Mouse (Mus musculus): ENCODE measurements around the gene Iqcj. TPM values are rescaled to one million over a fixed set of nuclear protein-coding genes. Genes with fewer than 3 reads are reported as not detected.

Gene Iqcj
- polyA plus RNA-seq, 1 experiment from 2014 or later = not detected

- Histone ChIP-seq H3K4me2 (no peak overlapping the region), H3K4me3 (ENCODE audit: low read depth, low read length) (no peak overlapping the region), H3K36me3 (ENCODE audit: control insufficient read depth, insufficient read depth, low read length) (no peaks in the 10 kb centered on the region)
Observed at GRCm38 (mm10) chr3:67892768-67893167, 748 bp downstream of the Iqcj start.

GRCm38 (mm10) chr3:67902517-67902916 lies 10.5 kb downstream of the Iqcj start:
- Histone ChIP-seq H3K4me3 (ENCODE audit: low read depth, low read length) (no peak overlapping the region), H3K27ac (ENCODE audit: low read depth, low read length) (no peak overlapping the region), H3K27me3 (ENCODE audit: control insufficient read depth, insufficient read depth, low read length) (no peaks in the 10 kb centered on the region), H3K4me2 (no peak overlapping the region), H3K4me1 (ENCODE audit: control insufficient read depth, insufficient read depth, low read length) (no peaks in the 10 kb centered on the region), H3K9ac (ENCODE audit: low read depth, low read length) (no peak overlapping the region), H3K36me3 (ENCODE audit: control insufficient read depth, insufficient read depth, low read length) (no peaks in the 10 kb centered on the region), H3K9me3 (replicated peaks; ENCODE audit: control insufficient read depth, low read length) (no peaks in the 10 kb centered on the region)
- WGBS (ENCODE audit: insufficient replicate concordance) = 81% methylated on average over 4 of the region's 4 CpGs
- no peak for ATAC-seq (replicated peaks; ENCODE audit: insufficient number of reproducible peaks, low FRiP score, low TSS enrichment)

More at GRCm38 (mm10) chr3:67892768-67893167, 748 bp downstream of the Iqcj start:
- no peaks in the 10 kb centered on the region for H3K27me3 ChIP-seq (ENCODE audit: control insufficient read depth, insufficient read depth, low read length)
- no peak overlapping the region for H3K27ac ChIP-seq (ENCODE audit: low read depth, low read length)
- H3K9me3 ChIP-seq (replicated peaks; ENCODE audit: control insufficient read depth, low read length) = no peaks in the 10 kb centered on the region
- no peak overlapping the region for H3K9ac ChIP-seq (ENCODE audit: low read depth, low read length)
- ATAC-seq (replicated peaks; ENCODE audit: insufficient number of reproducible peaks, low FRiP score, low TSS enrichment) = no peak
- H3K4me1 ChIP-seq (ENCODE audit: control insufficient read depth, insufficient read depth, low read length) = no peaks in the 10 kb centered on the region
- WGBS (ENCODE audit: insufficient replicate concordance) = 84% methylated on average over 10 of the region's 10 CpGs

GRCm38 (mm10) chr3:67908586-67908985 lies 16.6 kb downstream of the Iqcj start:
- H3K4me3 ChIP-seq (ENCODE audit: low read depth, low read length) = no peak overlapping the region
- H3K27ac ChIP-seq (ENCODE audit: low read depth, low read length) = no peak overlapping the region
- 83% methylated on average over 2 of the region's 2 CpGs for WGBS (ENCODE audit: insufficient replicate concordance)
- no peaks in the 10 kb centered on the region for H3K4me1 ChIP-seq (ENCODE audit: control insufficient read depth, insufficient read depth, low read length)
- no peaks in the 10 kb centered on the region for H3K27me3 ChIP-seq (ENCODE audit: control insufficient read depth, insufficient read depth, low read length)
- H3K36me3 ChIP-seq (ENCODE audit: control insufficient read depth, insufficient read depth, low read length) = no peaks in the 10 kb centered on the region
- ATAC-seq (replicated peaks; ENCODE audit: insufficient number of reproducible peaks, low FRiP score, low TSS enrichment) = no peak
- no peaks in the 10 kb centered on the region for H3K9me3 ChIP-seq (replicated peaks; ENCODE audit: control insufficient read depth, low read length)
- no peak overlapping the region for H3K4me2 ChIP-seq
- no peak overlapping the region for H3K9ac ChIP-seq (ENCODE audit: low read depth, low read length)

DNA sequence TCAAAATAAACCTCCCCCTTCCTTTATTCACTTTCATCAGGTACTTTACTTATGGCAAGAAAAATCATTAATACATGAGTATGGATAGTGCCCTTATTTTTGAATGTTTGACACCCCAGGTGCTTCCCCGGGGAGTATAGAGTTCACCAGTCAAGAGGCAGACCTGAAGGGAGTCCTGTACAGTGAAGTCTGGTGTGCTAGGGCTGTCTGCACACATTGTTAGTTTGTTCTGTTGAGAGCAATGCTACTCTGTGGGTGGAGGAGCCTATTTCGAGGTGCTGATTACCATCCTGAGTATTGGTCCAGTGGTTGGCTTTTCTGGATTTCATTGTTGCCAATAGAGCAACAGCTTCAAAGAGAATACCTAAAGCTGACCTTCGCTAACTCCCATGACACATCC lies 26.1 kb downstream of the Iqcj start:
- ATAC-seq (replicated peaks; ENCODE audit: insufficient number of reproducible peaks, low FRiP score, low TSS enrichment) = no peak
- H3K4me1 ChIP-seq (ENCODE audit: control insufficient read depth, insufficient read depth, low read length) = no peaks in the 10 kb centered on the region
- no peak overlapping the region for H3K9ac ChIP-seq (ENCODE audit: low read depth, low read length)
- no peaks in the 10 kb centered on the region for H3K9me3 ChIP-seq (replicated peaks; ENCODE audit: control insufficient read depth, low read length)
- H3K4me2 ChIP-seq = no peak overlapping the region
- no peak overlapping the region for H3K27ac ChIP-seq (ENCODE audit: low read depth, low read length)
- WGBS (ENCODE audit: insufficient replicate concordance) = 72% methylated on average over 3 of the region's 3 CpGs
- H3K36me3 ChIP-seq (ENCODE audit: control insufficient read depth, insufficient read depth, low read length) = no peaks in the 10 kb centered on the region
- no peak overlapping the region for H3K4me3 ChIP-seq (ENCODE audit: low read depth, low read length)
- no peaks in the 10 kb centered on the region for H3K27me3 ChIP-seq (ENCODE audit: control insufficient read depth, insufficient read depth, low read length)

DNA sequence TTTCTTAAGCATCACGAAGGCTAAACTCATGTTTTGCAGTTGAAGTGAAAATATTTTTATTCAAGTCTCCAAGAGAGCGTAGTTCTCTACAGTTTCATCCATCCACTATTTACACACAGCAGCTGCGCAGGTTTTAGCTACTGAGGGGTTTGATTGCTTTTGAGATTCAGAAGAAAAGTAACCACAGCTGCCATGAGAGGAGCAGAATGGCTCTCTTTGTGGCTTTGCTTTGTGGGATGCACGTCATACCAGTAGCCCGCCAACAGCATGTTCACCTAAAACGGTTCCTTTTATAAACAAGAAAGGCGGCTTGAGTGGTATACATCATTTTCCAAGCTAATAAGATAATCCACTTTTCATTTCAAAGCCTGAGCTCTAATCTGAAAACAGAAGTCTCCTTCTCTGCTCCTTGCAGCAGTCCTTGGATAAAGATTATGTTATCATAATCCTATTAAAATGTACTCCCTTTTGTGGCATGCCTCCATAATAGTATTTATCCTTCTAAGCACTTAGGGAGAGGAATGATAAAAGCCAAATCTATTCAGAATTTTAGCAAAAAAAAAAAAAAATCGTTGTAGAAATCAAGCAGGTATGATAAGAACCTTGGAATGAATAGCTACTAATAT lies 26.7 kb downstream of the Iqcj start:
- no peaks in the 10 kb centered on the region for H3K9me3 ChIP-seq (replicated peaks; ENCODE audit: control insufficient read depth, low read length)
- H3K4me2 ChIP-seq = no peak overlapping the region
- H3K27ac ChIP-seq (ENCODE audit: low read depth, low read length) = no peak overlapping the region
- ATAC-seq (replicated peaks; ENCODE audit: insufficient number of reproducible peaks, low FRiP score, low TSS enrichment) = no peak
- WGBS (ENCODE audit: insufficient replicate concordance) = 65% methylated on average over 8 of the region's 8 CpGs
- no peak overlapping the region for H3K9ac ChIP-seq (ENCODE audit: low read depth, low read length)
- no peaks in the 10 kb centered on the region for H3K4me1 ChIP-seq (ENCODE audit: control insufficient read depth, insufficient read depth, low read length)
- no peak overlapping the region for H3K4me3 ChIP-seq (ENCODE audit: low read depth, low read length)
- no peaks in the 10 kb centered on the region for H3K27me3 ChIP-seq (ENCODE audit: control insufficient read depth, insufficient read depth, low read length)
- H3K36me3 ChIP-seq (ENCODE audit: control insufficient read depth, insufficient read depth, low read length) = no peaks in the 10 kb centered on the region

- no peaks in the 10 kb centered on the region for H3K27me3 ChIP-seq (ENCODE audit: control insufficient read depth, insufficient read depth, low read length)
- H3K4me1 ChIP-seq (ENCODE audit: control insufficient read depth, insufficient read depth, low read length) = no peaks in the 10 kb centered on the region
- 76% methylated on average over 4 of the region's 4 CpGs for WGBS (ENCODE audit: insufficient replicate concordance)
Observed at GRCm38 (mm10) chr3:67923095-67923494, 31.1 kb downstream of the Iqcj start.

DNA sequence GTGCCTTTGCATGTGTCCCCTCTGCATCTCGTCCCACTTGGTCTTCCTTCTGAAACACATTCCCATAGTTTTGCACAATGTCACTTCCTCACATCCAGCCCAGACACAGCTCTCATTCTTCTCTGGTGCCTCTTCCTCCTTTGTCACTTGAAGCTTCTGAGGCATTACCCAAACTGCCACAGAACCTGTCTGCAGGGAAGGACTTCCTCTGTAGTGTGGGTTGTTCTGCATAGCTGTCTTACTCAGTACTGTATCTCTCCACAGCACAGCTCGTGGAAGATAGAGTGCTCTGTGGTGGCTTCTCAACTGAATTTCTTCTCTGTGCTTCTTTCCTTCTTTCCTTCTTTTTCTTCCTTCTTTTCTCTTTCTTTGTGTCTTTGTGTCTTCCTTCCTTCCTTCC lies 33.4 kb downstream of the Iqcj start:
- H3K9ac ChIP-seq (ENCODE audit: low read depth, low read length) = no peak overlapping the region
- no peak for ATAC-seq (replicated peaks; ENCODE audit: insufficient number of reproducible peaks, low FRiP score, low TSS enrichment)
- 56% methylated on average over 2 of the region's 2 CpGs for WGBS (ENCODE audit: insufficient replicate concordance)
- H3K27me3 ChIP-seq (ENCODE audit: control insufficient read depth, insufficient read depth, low read length) = no peaks in the 10 kb centered on the region
- H3K27ac ChIP-seq (ENCODE audit: low read depth, low read length) = no peak overlapping the region
- H3K36me3 ChIP-seq (ENCODE audit: control insufficient read depth, insufficient read depth, low read length) = no peaks in the 10 kb centered on the region
- H3K4me2 ChIP-seq = no peak overlapping the region
- H3K4me3 ChIP-seq (ENCODE audit: low read depth, low read length) = no peak overlapping the region
- no peaks in the 10 kb centered on the region for H3K4me1 ChIP-seq (ENCODE audit: control insufficient read depth, insufficient read depth, low read length)
- H3K9me3 ChIP-seq (replicated peaks; ENCODE audit: control insufficient read depth, low read length) = no peaks in the 10 kb centered on the region

More at GRCm38 (mm10) chr3:67923095-67923494, 31.1 kb downstream of the Iqcj start:
- H3K4me2 ChIP-seq = no peak overlapping the region
- no peak for ATAC-seq (replicated peaks; ENCODE audit: insufficient number of reproducible peaks, low FRiP score, low TSS enrichment)
- no peaks in the 10 kb centered on the region for H3K9me3 ChIP-seq (replicated peaks; ENCODE audit: control insufficient read depth, low read length)
- H3K4me3 ChIP-seq (ENCODE audit: low read depth, low read length) = no peak overlapping the region
- no peaks in the 10 kb centered on the region for H3K36me3 ChIP-seq (ENCODE audit: control insufficient read depth, insufficient read depth, low read length)
- H3K27ac ChIP-seq (ENCODE audit: low read depth, low read length) = no peak overlapping the region
- no peak overlapping the region for H3K9ac ChIP-seq (ENCODE audit: low read depth, low read length)

- no peaks in the 10 kb centered on the region for H3K27me3 ChIP-seq (ENCODE audit: control insufficient read depth, insufficient read depth, low read length)
- no peak overlapping the region for H3K4me2 ChIP-seq
- WGBS (ENCODE audit: insufficient replicate concordance) = 79% methylated on average over 10 of the region's 10 CpGs
- no peak overlapping the region for H3K9ac ChIP-seq (ENCODE audit: low read depth, low read length)
- no peak overlapping the region for H3K27ac ChIP-seq (ENCODE audit: low read depth, low read length)
- H3K36me3 ChIP-seq (ENCODE audit: control insufficient read depth, insufficient read depth, low read length) = no peaks in the 10 kb centered on the region
- no peak overlapping the region for H3K4me3 ChIP-seq (ENCODE audit: low read depth, low read length)
- no peaks in the 10 kb centered on the region for H3K4me1 ChIP-seq (ENCODE audit: control insufficient read depth, insufficient read depth, low read length)
- no peak for ATAC-seq (replicated peaks; ENCODE audit: insufficient number of reproducible peaks, low FRiP score, low TSS enrichment)
- H3K9me3 ChIP-seq (replicated peaks; ENCODE audit: control insufficient read depth, low read length) = no peaks in the 10 kb centered on the region
Observed at GRCm38 (mm10) chr3:67930424-67931133, 38.6 kb downstream of the Iqcj start.

- Histone ChIP-seq H3K9me3 (replicated peaks; ENCODE audit: control insufficient read depth, low read length) (no peaks in the 10 kb centered on the region), H3K27ac (ENCODE audit: low read depth, low read length) (no peak overlapping the region), H3K36me3 (ENCODE audit: control insufficient read depth, insufficient read depth, low read length) (no peaks in the 10 kb centered on the region), H3K27me3 (ENCODE audit: control insufficient read depth, insufficient read depth, low read length) (no peaks in the 10 kb centered on the region), H3K4me3 (ENCODE audit: low read depth, low read length) (no peak overlapping the region), H3K4me2 (no peak overlapping the region), H3K9ac (ENCODE audit: low read depth, low read length) (no peak overlapping the region), H3K4me1 (ENCODE audit: control insufficient read depth, insufficient read depth, low read length) (no peaks in the 10 kb centered on the region)
- WGBS (ENCODE audit: insufficient replicate concordance) = 87% methylated on average over 8 of the region's 8 CpGs
- no peak for ATAC-seq (replicated peaks; ENCODE audit: insufficient number of reproducible peaks, low FRiP score, low TSS enrichment)
Observed at GRCm38 (mm10) chr3:67931181-67931580, 39.2 kb downstream of the Iqcj start.

Data from heart, embryonic 11.5 days (tissue).